Mouse (Mus musculus): Measurements from ENCODE around the gene Gm266. TPM values are rescaled to one million over a fixed set of nuclear protein-coding genes. Genes with fewer than 3 reads are reported as not detected.

Gene Gm266
- polyA plus RNA-seq, 1 experiment: 1.3 TPM

DNA sequence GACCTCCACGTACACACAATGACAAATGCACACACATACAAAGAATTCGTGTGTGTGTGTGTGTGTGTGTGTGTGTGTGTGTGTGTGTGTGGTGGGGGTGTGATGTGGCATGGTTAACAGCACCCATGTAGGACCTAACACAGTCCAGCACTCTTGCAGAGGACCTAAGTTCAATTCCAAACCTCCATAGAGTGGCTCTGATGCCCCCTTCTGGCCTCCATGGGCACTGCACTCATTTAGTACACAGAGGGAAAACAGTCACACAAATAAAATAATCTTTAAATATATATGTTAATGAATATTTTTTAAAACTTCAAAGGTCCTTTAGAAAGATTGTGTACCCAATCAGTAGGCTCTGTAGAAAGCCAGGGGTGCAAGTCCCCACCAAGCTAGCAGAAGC, 5.7 kb downstream of the Gm266 start:
- TF ChIP-seq CTCF (IDR thresholded peaks at IDR 0.05; ENCODE audit: low read depth, low read length) (peak; percentile 53), EP300 (IDR thresholded peaks at IDR 0.05; ENCODE audit: insufficient read depth, low read depth, low read length) (no peak), POLR2A (IDR thresholded peaks at IDR 0.05; ENCODE audit: insufficient read depth, low read length) (no peak)

DNA sequence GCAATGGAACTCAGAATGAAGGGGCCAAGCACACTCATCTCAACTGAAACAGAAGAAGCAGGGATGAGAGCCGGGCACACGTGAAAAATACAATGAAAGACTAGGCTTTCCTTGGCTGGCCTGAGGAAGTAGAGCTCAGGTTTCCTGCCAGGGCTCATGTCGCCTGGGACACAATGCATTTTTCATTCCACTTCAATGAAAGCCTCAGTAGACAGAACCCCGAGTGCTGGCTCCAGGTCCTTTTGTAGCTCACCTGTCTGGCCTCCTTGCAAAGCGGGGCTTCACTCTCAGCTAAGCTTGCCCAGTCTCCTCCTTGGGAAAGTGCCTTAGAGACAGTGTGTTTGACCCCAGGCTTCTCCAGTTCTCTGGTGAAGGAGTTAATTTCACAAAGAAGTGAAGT, 6.7 kb downstream of the Gm266 start:
- TF ChIP-seq EP300 (IDR thresholded peaks at IDR 0.05; ENCODE audit: insufficient read depth, low read depth, low read length) (no peak), POLR2A (IDR thresholded peaks at IDR 0.05; ENCODE audit: insufficient read depth, low read length) (no peak), CTCF (IDR thresholded peaks at IDR 0.05; ENCODE audit: low read depth, low read length) (no peak)
- H3K36me3 ChIP-seq (ENCODE audit: control insufficient read depth, insufficient read depth, low read length, poor library complexity, severe bottlenecking): no peaks in the 10 kb centered on the region
- H3K27me3 ChIP-seq (ENCODE audit: control insufficient read depth, insufficient read depth, low read length, poor library complexity, severe bottlenecking): no peaks in the 10 kb centered on the region
- H3K4me1 ChIP-seq (ENCODE audit: control insufficient read depth, insufficient read depth, low read length): no peaks in the 10 kb centered on the region
- no peak overlapping the region for H3K27ac ChIP-seq (ENCODE audit: insufficient read depth, low read length)
- H3K9me3 ChIP-seq (replicated peaks; ENCODE audit: control insufficient read depth, insufficient read depth, low read length, poor library complexity, severe bottlenecking): no peaks in the 10 kb centered on the region
- no peak overlapping the region for H3K4me3 ChIP-seq (ENCODE audit: low read depth, low read length)
- H3K9ac ChIP-seq (ENCODE audit: low read depth, poor library complexity, severe bottlenecking): no peak overlapping the region

More for the DNA sequence above, 5.7 kb downstream of the Gm266 start:
- Histone ChIP-seq H3K9me3 (replicated peaks; ENCODE audit: control insufficient read depth, insufficient read depth, low read length, poor library complexity, severe bottlenecking) (no peaks in the 10 kb centered on the region), H3K27me3 (ENCODE audit: control insufficient read depth, insufficient read depth, low read length, poor library complexity, severe bottlenecking) (no peaks in the 10 kb centered on the region; the same call in 1 of the 2 replicates), H3K4me3 (ENCODE audit: low read depth, low read length) (no peak overlapping the region), H3K36me3 (ENCODE audit: control insufficient read depth, insufficient read depth, low read length, poor library complexity, severe bottlenecking) (no peaks in the 10 kb centered on the region), H3K4me1 (ENCODE audit: control insufficient read depth, insufficient read depth, low read length) (no peaks in the 10 kb centered on the region), H3K9ac (ENCODE audit: low read depth, poor library complexity, severe bottlenecking) (no peak overlapping the region), H3K27ac (ENCODE audit: insufficient read depth, low read length) (no peak overlapping the region)

DNA sequence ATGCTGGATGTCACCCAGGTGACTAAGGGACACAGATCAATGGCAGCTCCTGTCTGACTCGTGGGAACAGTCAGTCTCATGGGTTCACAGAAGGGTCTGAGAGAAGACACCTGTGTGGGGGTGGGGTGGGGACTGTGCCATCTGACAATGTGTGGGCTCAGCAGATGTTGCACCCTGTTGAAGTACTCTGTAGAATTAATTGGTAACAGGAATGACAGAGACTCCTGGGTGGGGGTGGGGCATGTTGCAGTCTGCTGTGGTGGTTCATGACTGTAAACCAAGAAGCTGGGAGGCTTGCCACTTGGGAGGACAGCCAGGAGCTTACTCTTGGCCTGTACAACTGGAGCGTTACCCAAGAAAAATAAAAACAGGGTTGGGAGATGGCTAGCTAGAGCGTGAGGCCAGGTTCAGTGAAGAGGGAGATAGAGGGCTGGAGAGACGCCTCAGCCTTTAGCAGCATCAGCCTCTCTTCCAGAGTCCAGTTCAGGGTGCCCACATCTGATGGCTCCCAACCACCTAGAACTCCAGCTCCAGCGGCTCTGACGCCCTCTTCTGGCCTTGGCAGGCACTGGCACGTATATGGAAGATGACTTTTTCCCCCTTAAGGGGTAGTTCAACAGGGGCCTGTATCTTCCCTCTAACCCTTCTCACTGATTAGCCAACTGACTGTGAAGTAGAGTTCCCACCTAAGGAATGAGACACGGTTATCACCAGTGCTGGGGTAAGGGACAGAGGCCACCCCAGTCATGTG, 10.6 kb downstream of the Gm266 start:
- no peaks in the 10 kb centered on the region for H3K36me3 ChIP-seq (ENCODE audit: control insufficient read depth, insufficient read depth, low read length, poor library complexity, severe bottlenecking)
- H3K4me3 ChIP-seq (ENCODE audit: low read depth, low read length): no peak overlapping the region
- H3K27me3 ChIP-seq (ENCODE audit: control insufficient read depth, insufficient read depth, low read length, poor library complexity, severe bottlenecking): no peaks in the 10 kb centered on the region
- no peaks in the 10 kb centered on the region for H3K9me3 ChIP-seq (replicated peaks; ENCODE audit: control insufficient read depth, insufficient read depth, low read length, poor library complexity, severe bottlenecking)
- H3K9ac ChIP-seq (ENCODE audit: low read depth, poor library complexity, severe bottlenecking): no peak overlapping the region
- H3K4me1 ChIP-seq (ENCODE audit: control insufficient read depth, insufficient read depth, low read length): no peaks in the 10 kb centered on the region
- TF ChIP-seq EP300 (IDR thresholded peaks at IDR 0.05; ENCODE audit: insufficient read depth, low read depth, low read length): no peak
- TF ChIP-seq POLR2A (IDR thresholded peaks at IDR 0.05; ENCODE audit: insufficient read depth, low read length): no peak
- peak; percentile 62 for TF ChIP-seq CTCF (IDR thresholded peaks at IDR 0.05; ENCODE audit: low read depth, low read length)
- no peak overlapping the region for H3K27ac ChIP-seq (ENCODE audit: insufficient read depth, low read length)

DNA sequence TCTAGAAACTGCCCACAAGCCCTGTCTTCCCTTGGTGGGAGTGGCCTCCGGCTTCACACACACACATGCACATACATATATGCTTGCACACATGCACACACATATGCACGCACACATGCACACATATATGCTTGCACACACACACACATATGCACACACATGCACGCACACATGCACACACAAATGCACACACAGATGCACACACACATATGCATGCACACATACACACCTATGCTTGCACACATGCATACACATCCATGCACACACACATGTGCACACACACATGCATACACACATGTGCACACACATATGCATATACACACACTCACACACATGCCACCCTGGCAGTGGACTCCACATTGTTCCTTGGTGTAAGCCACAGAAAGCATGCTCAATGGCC, 11.2 kb downstream of the Gm266 start:
- no peak overlapping the region for H3K4me3 ChIP-seq (ENCODE audit: low read depth, low read length)
- H3K27ac ChIP-seq (ENCODE audit: insufficient read depth, low read length): no peak overlapping the region
- no peaks in the 10 kb centered on the region for H3K27me3 ChIP-seq (ENCODE audit: control insufficient read depth, insufficient read depth, low read length, poor library complexity, severe bottlenecking)

DNA sequence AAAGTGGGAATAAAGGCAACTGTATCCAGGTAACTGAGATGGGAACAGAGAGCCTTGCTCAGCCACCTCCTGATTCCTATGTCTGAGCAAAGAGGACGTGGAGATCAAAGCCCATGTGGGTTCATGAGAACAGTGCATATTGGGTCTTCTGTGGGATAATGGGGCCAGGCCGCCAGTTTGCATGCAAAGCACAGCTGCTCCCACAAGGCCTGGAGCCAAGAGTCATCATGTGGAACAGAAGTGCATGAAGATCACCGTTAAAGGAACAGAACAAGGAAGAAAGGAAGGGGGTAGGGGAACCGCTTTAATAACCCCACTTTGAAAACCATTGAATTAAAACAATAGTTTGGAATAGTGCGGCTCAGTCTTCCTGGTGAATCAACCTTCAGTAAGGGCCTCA, 12.7 kb downstream of the Gm266 start:
- Histone ChIP-seq H3K9ac (ENCODE audit: low read depth, poor library complexity, severe bottlenecking) (no peak overlapping the region), H3K36me3 (ENCODE audit: control insufficient read depth, insufficient read depth, low read length, poor library complexity, severe bottlenecking) (no peaks in the 10 kb centered on the region), H3K27me3 (ENCODE audit: control insufficient read depth, insufficient read depth, low read length, poor library complexity, severe bottlenecking) (no peaks in the 10 kb centered on the region), H3K4me3 (ENCODE audit: low read depth, low read length) (no peak overlapping the region), H3K4me1 (ENCODE audit: control insufficient read depth, insufficient read depth, low read length) (no peaks in the 10 kb centered on the region), H3K27ac (ENCODE audit: insufficient read depth, low read length) (no peak overlapping the region), H3K9me3 (replicated peaks; ENCODE audit: control insufficient read depth, insufficient read depth, low read length, poor library complexity, severe bottlenecking) (no peaks in the 10 kb centered on the region)
- TF ChIP-seq EP300 (IDR thresholded peaks at IDR 0.05; ENCODE audit: insufficient read depth, low read depth, low read length) (no peak), CTCF (IDR thresholded peaks at IDR 0.05; ENCODE audit: low read depth, low read length) (no peak), POLR2A (IDR thresholded peaks at IDR 0.05; ENCODE audit: insufficient read depth, low read length) (no peak)

More for the DNA sequence above, 11.2 kb downstream of the Gm266 start:
- no peaks in the 10 kb centered on the region for H3K9me3 ChIP-seq (replicated peaks; ENCODE audit: control insufficient read depth, insufficient read depth, low read length, poor library complexity, severe bottlenecking)
- no peaks in the 10 kb centered on the region for H3K4me1 ChIP-seq (ENCODE audit: control insufficient read depth, insufficient read depth, low read length)
- H3K36me3 ChIP-seq (ENCODE audit: control insufficient read depth, insufficient read depth, low read length, poor library complexity, severe bottlenecking): no peaks in the 10 kb centered on the region
- TF ChIP-seq POLR2A (IDR thresholded peaks at IDR 0.05; ENCODE audit: insufficient read depth, low read length) (no peak), CTCF (IDR thresholded peaks at IDR 0.05; ENCODE audit: low read depth, low read length) (no peak), EP300 (IDR thresholded peaks at IDR 0.05; ENCODE audit: insufficient read depth, low read depth, low read length) (no peak)
- no peak overlapping the region for H3K9ac ChIP-seq (ENCODE audit: low read depth, poor library complexity, severe bottlenecking)

DNA sequence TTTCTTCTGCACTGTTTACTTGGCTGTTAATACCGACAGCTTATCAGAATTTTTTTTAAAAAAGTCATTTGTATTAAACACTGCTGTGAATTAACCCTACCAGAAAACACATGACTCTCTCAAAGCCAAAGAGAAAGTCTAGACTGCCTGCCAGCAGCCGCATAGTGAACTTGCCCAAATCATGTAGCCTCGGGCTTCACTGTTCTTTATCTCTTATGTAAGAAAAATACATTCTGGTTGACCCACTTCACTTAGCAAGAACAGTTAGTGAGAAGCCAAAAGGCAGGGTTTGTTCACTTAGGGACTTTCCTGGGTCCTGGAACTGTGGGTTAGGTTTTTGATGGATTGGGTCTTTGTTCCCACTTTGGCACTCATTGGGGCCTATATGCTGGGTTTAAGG, 13.9 kb downstream of the Gm266 start:
- Histone ChIP-seq H3K27ac (ENCODE audit: insufficient read depth, low read length) (no peak overlapping the region), H3K4me1 (ENCODE audit: control insufficient read depth, insufficient read depth, low read length) (no peaks in the 10 kb centered on the region), H3K9me3 (replicated peaks; ENCODE audit: control insufficient read depth, insufficient read depth, low read length, poor library complexity, severe bottlenecking) (no peaks in the 10 kb centered on the region), H3K9ac (ENCODE audit: low read depth, poor library complexity, severe bottlenecking) (no peak overlapping the region), H3K4me3 (ENCODE audit: low read depth, low read length) (no peak overlapping the region), H3K27me3 (ENCODE audit: control insufficient read depth, insufficient read depth, low read length, poor library complexity, severe bottlenecking) (no peaks in the 10 kb centered on the region), H3K36me3 (ENCODE audit: control insufficient read depth, insufficient read depth, low read length, poor library complexity, severe bottlenecking) (no peaks in the 10 kb centered on the region)
- TF ChIP-seq POLR2A (IDR thresholded peaks at IDR 0.05; ENCODE audit: insufficient read depth, low read length): no peak
- no peak for TF ChIP-seq CTCF (IDR thresholded peaks at IDR 0.05; ENCODE audit: low read depth, low read length)
- TF ChIP-seq EP300 (IDR thresholded peaks at IDR 0.05; ENCODE audit: insufficient read depth, low read depth, low read length): no peak
